Mouse (Mus musculus): ENCODE measurements around the gene Mrpl21.

Gene Mrpl21

DNA sequence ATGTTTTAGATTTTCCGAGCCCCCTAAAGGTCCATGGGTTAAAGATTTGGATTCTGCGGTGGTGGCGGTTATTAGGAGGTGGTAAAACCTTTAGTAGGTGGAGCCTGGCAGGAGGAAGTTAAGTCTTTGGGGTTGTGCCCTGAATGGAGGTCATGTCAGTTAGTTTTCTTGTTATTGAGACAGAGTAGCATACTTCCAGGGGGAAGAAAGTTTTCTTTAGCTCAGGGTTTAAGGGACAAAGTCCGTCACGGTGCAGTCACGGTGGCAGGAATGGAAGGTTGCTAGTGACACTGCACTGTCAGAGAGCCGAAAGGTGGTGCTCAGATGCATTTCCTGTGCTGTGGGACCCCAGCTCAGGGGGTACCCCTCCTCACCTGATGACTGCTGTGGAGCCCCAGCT is 15.1 kb downstream of the Mrpl21 start:
- in situ Hi-C loops (cut with MseI, MboI): no loop called here

DNA sequence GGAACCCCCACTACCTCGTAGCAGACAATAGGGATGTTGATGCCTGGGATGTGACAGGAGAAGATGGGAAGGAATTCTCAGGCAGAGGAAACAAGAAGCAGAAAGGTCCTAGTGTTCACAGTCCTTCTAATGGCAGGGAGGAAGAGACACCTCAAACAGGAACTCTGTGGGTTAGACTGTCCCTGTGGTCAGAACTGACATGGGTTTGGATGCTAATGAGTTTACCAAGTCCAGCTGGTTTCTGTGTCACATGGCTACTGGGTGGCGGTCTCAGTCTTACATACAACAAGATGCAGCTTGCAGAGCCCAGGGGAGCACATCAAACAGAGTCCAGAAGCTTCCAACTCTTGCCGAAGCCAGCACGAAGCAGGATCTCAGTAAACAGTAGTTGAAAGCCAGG is 21.3 kb downstream of the Mrpl21 start:
- in situ Hi-C loops (cut with MseI, MboI): no loop called here

DNA sequence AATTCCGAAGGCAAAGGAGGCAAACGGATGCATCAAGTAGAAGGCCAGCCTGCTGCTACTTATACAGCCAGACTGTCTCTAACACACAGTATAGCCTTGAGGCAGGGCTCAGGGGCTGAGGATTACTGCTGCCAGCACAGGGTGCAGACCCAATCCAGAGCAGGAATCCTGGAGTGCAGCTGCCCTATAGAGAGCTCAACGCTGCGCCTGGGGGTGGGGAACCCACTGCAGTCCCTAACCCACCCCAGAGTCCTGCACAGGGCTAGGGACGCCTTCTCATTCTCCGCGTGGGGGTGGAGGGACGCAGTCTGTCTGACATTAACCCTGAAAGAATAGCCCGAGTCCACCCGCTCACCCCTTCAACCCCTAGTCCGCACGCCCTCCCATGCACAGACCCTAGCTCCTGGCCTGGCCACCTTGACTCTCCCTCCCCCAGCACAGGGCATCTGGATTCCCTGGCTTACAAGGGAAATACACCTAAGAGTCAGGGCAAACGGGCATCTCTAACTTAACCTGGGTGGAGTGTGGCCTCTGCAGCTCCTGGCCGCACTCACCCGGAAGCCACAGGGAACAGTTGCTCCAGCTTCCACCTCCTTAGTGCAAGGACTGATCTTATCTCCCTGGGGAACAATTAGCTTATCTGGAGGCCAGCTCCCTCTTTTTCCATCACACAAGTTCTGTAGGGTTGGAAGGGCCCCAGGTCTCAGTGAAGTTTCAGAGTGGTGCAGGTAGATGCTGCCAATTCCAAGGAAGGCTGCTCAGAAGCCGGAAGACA is 24.7 kb downstream of the Mrpl21 start:
- in situ Hi-C loops (cut with MseI, MboI): no loop called here

DNA sequence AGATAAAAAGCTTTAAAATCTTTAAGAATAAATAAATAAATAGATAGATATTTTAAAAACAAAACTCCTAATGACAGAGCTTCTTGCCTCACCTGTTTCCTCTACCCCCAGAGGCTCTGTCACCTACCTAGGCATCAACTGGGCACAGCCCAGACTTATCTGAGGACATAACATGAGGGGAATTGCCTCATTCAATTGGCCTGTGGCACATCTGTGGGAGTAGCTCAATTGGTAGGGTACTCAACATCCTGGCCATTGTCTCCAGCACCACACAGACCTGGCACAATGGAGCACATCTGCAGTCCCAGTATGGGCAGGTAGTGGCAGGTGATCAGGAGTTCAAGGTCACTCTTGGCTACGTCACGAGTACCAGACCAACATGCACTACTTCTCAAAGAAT is 36.6 kb downstream of the Mrpl21 start:
- in situ Hi-C loops (cut with MseI, MboI): loop anchor here in 1 of 2 experiments (10.0 kb wide), 1 partner anchor 125 kb away; no protein-coding TSS in a partner anchor

DNA sequence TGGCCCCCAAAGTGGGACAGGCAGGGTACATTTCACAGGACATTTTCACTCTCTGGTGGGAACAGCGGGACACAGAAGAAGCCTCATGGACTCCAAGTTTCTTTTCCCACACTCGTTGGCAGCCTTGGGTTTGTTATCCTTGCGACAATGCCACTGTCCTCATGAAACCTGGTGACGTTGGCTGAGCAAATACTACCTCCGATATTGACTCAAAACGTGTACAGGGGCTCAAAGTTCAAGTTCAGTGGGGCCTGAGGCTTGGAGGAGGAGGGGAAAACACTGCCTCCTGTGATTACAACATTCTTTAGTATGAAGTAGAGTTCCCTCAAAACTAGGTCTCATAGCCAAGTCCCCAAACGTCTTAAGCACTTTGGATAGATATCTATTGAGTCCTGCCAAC is 37.4 kb downstream of the Mrpl21 start:
- in situ Hi-C loops (cut with MseI, MboI): no loop called here

DNA sequence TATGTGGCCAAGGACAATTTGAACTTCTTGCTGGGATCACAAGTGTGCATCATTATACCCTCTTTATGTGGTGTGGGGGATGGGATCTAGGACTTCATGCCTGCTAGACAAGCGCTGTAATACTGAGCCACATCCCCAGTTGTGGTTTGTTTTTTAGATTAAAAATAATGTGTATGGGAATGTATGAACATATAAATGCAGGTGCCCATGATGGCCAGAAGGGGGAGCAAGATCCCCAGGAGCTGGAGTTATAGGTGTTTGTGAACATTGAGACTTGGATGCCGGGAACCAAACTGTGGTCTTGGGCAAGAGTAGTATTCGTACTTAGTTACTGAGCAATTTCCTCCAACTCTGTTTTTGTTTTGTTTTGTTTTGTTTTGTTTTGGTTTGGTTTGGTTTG is 38.1 kb downstream of the Mrpl21 start:
- in situ Hi-C loops (cut with MseI, MboI): no loop called here

DNA sequence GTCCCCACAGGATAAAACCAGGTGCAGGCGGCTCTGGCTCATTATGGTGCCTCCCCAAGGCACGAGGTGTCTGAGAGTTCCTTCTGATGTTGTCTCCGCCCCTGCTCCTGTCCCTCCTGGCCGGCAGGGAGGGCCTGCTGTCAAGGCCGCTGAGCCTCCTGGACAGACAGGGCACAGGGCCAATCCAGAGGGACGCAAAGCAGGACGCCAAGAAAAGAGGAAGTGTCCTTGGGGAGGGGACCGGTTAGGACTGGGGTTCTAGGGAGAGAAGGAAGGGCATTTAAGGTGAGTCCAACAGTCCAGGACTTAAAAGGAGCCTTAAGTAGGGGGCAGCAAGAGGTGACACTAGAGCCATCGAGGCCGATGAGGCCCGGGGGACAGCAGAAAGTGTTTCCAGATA is 38.9 kb downstream of the Mrpl21 start:
- in situ Hi-C loops (cut with MseI, MboI): no loop called here

DNA sequence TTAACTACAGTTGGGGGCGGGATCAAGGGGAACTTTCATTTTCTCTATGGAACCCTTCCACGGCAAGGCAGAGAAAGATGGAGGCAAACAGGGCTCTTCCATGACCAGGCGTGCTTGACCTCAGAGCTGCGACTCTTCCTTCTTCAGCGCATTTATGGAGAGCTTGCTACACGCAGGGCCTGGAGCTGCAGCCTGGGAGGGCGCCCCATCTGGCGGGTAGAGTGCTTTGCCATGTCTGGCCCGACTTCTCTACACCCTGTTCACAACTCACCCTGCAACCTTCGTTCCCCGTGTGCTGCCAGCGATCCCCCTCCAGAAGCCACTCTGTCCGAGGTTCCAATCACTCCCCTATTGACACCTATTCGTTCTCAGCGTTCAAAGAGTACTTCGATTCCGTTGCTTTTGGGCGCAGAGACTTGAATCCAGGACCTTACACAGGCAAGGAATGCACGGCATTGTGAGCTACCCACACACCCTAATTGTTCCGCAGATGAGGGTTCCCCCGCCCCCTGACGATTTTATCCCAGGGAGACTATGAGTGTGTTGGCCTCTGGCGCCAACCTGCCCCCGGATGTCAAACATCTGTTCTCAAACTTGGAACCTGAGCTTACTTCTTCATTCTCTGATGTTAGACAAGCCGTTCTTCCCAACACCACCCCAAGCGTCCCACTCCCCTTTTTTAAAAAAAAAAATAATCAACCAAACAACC is 39.7 kb downstream of the Mrpl21 start, which contains the start of gene Cpt1a:
Cpt1a (plus strand) TSS at position 74 of the 709 bp plus-strand sequence.
- in situ Hi-C loops (cut with MseI, MboI): no loop called here

DNA sequence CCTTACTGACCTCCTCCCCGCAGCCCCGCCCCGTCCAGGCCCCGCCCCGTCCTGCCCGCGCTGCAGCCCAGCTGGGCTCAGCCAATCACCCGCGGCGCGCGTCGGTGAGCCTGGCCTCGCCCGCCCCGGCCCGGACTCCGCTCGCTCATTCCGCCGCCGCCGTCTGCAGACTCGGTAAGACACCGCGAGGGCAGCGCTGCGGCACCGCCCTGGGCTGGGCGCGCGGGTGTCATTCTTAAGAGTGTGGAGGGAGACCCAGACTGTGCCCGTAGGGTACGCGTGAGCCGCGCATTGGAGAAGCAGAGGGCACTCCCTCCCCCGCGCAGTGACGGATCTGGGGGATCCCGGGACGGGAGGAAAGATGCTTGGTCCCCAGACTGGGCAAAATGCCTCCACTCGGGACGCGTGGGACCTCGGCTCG is 40.5 kb downstream of the Mrpl21 start:
- in situ Hi-C loops (cut with MseI, MboI): no loop called here

DNA sequence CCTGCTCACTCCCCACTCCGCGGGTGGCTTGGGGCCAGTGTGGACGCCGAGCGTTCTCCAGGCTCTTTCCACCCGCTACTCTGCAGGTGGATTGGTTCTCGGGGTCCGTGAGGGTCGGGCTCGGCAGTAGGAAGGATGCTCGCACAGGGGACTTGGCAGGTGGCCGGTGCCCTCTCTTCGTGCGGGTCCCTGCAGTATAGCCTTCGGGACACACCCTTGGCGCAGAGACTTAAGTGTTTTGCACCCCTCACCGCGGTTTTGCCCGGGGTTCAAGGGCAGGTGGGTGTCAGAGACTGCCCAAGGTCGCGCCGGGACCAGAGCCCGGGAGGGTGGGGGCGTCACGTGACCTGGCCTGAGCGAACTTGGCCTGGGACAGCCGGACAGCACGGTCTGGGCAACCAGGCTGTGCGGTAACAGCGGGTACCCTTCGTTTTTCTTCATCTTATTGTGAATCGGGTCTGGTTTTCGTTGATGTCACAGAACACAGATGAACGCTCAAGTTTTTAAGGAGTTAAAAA is 41.1 kb downstream of the Mrpl21 start:
- in situ Hi-C loops (cut with MseI, MboI): no loop called here

DNA sequence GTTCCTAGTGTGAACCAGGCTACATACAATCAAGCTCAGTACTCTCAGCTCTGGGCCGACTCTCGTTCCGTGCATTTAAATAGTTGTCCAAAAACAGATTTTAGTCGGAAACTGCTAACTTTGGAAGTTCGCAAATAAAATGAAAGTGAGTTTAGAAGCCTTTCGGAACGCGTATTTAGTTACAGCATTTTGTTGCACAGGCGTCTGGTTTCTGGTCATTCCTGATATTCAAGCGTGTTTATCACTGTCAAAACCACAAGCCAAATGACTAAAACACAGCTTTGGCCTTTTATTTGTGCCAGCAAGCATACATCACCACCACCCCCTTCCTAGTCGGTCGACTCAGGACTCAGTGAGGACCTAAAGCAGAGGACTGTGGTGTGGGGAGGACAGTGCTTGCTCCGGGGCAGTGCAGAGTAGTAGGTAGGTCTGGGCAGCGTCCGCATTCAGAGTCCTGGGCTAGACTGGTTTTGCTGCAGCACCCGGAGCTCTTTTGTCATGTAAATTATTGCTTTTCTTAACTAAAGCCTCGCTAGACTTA is 41.6 kb downstream of the Mrpl21 start:
- in situ Hi-C loops (cut with MseI, MboI): no loop called here

DNA sequence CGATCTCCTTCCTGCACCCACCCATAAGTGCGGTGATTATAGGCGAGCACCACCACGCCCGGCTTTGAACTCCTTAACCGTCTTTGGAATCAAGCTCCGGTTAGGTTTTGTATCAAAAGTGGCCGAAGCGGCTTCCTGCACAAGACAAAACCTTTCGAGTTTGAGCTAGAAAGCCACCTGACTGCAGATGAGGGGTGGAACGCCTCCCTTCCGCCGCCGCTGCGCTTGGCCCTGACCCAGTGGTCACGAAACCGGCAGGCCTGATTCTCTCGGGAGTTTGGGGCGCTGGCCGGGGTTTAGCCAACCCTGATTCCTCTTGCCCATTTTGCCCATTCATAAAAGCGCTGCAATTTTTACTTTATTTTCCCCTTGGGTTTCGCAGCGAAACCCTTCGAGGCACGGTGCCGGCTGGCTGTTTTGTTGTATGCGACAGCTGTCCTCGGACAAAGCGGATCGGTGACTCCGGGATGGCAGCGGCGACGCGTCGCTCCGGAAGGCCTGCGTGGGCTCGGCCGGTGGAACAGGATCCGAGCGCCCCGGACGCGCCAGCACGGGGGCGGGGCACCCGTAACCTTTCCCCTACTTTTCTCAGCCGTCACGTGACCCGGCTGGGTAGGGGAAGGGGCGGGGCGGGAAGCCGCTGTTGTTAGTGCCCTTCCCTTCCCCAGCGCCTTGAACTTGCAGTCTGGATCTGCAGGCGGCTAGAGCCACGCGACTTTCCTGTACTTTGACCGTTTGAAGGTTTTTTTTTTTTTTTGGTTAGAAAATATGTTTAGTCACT is 42.4 kb downstream of the Mrpl21 start:
- in situ Hi-C loops (cut with MseI, MboI): no loop called here

DNA sequence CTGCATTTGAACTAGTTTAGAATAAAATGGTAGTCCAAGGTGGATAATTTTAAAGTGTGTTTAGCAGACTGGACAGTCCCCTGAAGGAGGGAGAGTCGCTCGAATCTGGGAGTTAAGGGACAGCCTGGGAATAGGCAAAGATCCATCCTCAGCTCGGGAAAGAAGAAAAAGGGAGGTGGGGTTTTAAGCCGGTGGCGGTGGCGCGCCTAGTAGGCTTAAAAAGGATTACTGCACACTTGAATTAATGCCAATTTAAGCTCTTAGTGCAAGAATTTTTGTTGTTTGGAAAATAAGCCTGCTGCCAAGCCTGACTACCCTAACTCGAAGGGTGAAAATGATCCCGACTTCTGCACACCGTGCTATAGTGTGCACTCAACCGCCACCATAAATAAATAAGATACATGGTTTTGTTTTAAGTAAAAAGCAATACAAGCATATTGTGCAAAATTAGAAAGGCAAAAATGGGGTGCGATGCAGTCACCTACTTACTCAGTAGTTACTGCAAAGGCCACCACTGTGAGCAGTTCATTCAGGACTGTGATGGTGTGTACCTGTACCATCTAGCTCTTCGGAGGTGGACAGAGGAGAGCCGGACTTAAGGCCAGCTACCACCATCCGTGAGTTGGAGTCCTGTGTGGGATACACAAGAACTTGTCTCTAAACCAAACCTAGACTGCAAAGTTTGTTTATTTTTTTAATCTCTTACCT is 43.2 kb downstream of the Mrpl21 start:
- in situ Hi-C loops (cut with MseI, MboI): no loop called here

DNA sequence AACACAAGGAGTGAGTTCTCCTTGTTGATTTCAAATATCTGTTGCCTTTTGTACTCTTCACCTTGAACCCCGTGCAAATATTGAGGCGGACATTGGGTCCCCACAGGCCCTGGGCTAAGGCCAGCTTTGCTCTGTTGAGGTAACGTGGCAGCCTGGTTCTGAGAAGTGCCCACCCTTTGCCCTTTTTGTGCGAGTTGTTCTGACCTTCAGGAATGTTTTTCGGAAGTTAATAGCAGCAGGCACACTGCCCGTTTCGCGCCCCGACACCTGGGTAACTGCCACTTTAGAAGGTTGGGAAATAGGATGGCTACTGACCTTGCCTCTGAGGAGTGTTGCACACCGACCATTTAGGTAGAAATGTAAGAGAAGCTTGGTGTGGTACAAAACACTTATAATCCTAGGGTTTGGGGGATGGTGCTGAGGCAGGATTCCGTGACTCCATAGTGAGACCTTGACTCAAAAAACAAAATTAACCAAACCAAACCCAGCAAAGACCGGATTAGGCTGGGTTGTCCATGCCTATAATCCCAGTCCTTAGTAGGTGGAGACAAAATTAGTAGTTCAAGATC is 43.9 kb downstream of the Mrpl21 start:
- in situ Hi-C loops (cut with MseI, MboI): no loop called here

DNA sequence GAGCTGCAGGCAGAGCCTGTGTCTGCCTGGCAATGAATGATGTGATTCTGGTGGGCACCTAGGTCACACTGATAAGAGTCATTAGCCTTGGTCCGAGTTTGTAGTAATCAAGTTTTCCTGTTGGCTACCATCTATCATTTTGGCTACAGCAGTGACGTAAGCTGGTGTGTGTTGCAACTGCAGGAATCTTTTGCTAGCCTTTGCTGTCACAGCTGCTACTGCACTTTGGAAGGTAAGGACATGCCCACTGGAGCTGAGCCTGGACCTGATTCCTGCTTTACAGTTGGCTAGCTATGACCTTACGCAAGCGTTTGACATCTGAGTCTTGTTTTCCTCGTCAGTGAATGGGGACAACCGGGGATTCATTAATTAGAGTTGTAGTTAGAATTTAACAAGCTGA is 50.5 kb downstream of the Mrpl21 start:
- in situ Hi-C loops (cut with MseI, MboI): no loop called here

DNA sequence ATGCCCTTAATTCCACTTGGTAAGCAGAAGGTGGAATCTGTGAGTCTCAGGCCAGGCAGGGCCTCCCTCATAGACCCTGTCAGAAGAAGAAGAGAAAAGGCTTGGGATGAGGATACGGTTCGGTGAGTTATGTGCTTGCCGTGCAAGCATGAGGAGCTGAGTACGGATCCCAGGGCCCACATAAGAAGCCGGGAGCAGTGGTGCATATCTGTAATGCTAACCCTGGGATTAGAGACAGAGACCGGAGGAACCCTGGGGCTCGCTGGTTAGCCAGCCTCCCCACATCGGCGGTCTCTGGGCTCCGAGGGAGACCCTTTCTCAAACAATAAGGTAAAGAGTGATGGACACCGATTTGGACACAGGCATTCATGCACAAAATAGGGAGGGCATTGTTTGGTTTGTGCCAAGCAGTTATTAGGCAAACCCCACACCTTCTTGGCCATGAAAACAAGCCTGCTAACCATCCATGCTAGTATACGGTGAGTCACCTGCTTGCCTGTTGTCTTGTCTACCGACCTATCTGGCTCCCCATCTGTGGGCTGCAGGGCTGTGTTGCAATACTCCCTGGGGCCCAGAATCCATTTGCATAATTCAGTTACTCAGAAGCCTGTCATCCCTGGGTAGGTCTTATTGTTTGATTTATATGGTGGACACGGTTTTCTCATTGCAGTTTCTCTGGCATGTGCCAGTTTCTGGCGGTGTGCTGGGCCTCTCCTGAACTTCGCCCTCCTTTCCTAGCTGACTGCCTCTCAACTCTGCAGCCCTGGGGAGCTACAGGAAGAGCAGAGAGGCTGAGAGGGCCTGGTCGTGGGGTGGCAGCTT is 51.2 kb downstream of the Mrpl21 start:
- in situ Hi-C loops (cut with MseI, MboI): no loop called here

DNA sequence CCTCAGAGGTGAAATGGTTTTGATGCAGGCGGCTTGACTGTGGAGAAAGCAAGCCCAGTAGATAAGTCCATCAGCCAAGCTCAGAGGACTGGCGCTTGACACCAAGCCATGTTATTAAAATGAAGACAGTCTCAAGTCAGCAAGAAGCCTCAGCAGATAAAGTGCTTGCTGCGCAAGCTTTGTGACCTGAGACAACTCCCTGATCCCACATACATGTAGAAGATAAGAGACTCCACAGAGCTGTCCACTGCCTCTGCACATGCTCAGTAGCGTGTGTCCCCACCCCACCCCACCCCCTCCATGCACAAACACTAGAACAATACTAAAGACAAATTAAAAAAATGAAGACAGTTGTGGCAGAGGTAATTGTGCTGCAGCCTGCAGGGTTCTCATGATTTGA is 51.8 kb downstream of the Mrpl21 start:
- in situ Hi-C loops (cut with MseI, MboI): no loop called here

DNA sequence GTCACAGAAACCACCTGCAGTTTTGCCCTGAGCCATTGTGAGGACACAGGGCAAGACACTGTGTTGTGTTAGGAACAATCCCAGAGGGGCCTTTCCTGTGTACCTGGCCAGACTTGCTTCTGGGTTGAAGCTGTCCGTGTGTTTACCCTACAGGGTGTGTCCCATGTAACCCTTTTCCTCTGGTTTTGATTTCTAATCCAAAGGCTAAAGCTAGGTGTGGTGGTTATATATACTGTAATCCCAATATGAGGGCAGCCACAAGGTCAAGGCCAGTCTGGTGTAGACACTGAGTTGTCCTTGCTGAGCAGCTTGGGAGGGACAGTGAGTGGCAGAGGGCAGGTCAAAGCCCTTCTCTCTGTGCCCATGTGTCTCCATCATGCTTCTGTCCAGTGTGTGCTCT is 53.2 kb downstream of the Mrpl21 start:
- in situ Hi-C loops (cut with MseI, MboI): no loop called here

DNA sequence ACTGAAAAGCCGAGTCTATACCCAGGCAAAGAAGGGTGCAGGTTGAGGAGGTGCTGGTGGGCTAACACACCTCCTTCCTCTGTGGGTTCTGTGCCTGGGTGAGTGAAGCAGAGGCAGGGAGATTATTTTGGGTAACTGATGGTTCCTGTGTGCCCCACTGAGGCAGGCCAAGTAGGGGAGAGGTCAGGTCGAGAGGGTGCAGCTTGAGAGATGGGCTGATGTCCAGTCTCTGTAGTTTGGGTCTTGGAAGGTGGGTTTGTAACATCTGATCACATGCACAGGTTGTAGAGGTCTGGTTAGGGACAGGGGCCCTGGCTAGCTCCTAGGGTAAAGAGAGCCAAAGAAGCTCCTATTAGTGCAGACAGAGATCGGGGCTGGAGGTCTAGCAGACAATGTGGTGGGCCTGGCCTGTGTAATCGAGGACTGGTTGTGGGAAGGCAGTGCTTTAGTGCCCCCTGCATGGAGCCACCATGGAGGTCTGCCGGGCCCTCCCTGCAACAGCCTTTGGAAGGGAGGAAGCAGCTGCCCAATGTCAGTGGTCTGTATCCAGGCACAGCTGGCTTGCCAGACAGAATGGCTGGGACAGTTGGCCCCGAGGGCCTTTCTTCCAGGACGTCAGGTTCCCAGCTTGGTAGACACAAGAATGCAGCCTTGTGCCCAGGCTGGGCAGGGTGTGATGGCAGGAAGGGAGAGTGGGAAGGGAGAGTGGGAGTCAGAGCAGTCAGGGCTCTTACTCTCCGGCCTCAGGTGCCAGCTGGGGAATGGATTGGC is 54.0 kb downstream of the Mrpl21 start:
- in situ Hi-C loops (cut with MseI, MboI): no loop called here

Data from mouse trophoblast stem cell (cell line).